Mouse (Mus musculus): ENCODE results near the gene Styk1. TPM values are rescaled to one million over a fixed set of nuclear protein-coding genes. Genes with fewer than 3 reads are reported as not detected.

Gene Styk1
- polyA plus RNA-seq, 1 experiment = 20.4 TPM

GRCm38 (mm10) chr6:131369866-131370616 is 16.6 kb upstream of the Styk1 start:
- no peak for DNase-seq (ENCODE audit: low spot score)

- no peak for DNase-seq (ENCODE audit: low spot score)
Observed at GRCm38 (mm10) chr6:131367101-131367500, 13.7 kb upstream of the Styk1 start.

- no peak for DNase-seq (ENCODE audit: low spot score)
Observed at GRCm38 (mm10) chr6:131364353-131364752, 11.0 kb upstream of the Styk1 start.

- DNase-seq (ENCODE audit: low spot score) = no peak
Observed at GRCm38 (mm10) chr6:131362987-131363765, 9.8 kb upstream of the Styk1 start.

GRCm38 (mm10) chr6:131360693-131361092 is 7.3 kb upstream of the Styk1 start:
- DNase-seq (ENCODE audit: low spot score) = no peak

- DNase-seq (ENCODE audit: low spot score) = no peak
Observed at GRCm38 (mm10) chr6:131359543-131359942, 6.1 kb upstream of the Styk1 start.

DNA sequence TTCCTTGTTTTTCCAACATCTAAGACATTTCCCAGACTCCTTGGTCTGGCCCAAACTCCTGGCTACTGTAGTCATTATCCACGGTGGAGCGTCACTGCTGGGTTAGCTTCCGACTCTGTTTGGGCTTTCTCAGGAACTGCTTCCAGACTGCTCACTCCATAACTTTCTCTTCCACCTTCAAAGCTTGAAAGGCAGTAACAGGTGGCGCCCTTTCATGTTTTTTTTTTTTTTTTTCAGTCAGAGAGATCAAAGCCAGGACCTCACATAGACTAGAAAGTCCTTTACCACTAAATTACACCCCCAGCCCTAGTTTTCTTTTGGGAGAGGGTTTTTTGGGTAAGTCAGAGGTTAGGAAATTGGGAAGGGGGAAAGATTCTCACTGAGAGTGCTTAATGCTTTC is 1.5 kb upstream of the Styk1 start:
- no peak for DNase-seq (ENCODE audit: low spot score)

DNA sequence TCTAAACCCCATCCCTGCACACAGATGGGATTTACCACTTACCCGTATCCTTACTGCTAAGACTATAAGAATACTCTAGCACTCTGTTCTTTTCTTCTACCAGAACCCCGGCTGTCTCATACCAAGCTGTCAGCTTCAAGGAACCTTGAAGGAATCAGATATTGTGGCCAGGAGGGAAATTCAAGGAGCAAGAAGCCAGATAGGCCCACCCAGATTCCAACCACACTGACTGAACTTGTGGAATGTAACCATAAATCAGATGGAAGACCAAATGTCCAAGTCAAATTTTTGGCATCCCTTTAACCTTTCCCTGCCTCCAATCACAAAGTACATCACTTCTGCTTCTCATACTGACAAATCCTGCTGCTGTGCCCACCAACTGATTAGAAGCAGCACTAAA is 6.4 kb downstream of the Styk1 start:
- no peak for DNase-seq (ENCODE audit: low spot score)

DNA sequence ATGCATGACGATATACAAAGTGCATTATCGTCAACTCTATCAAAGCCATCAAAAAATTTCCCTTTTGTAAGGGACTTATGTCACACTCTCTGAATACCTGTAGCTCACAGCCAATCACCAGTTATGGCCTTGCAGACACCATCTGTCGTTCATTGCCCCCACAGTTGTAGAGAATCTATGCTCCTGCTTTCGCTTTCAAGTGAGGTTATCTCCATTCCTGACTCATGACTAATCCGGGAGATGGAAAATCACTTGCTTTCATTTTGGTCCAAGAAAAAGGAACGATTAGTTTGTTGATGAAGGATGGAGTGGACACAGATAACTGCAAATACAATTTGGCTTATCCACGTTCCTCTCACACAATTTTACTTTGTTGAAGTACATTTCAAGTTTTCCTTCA is 9.1 kb downstream of the Styk1 start:
- no peak for DNase-seq (ENCODE audit: low spot score)

GRCm38 (mm10) chr6:131340082-131340481 is 13.3 kb downstream of the Styk1 start:
- no peak for DNase-seq (ENCODE audit: low spot score)

DNA sequence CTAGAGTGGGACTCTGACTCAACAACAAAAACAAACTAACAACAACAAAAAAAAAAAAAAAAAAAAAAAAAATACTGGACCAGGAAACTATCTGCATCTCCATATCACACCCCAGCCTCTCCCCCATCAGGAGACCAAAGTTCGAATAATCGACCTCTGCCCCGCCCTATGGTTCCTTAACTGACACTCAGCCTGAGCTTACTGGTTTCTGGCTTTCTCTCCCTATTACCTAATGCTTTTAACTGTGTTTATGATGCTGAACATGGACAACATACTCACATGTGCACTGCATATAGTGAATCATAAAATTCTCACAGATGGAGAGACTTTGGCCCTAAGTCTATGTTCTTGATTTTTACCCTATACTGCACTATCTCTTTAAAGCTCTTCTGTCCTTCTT is 14.1 kb downstream of the Styk1 start:
- DNase-seq (ENCODE audit: low spot score) = no peak

- no peak for DNase-seq (ENCODE audit: low spot score)
Observed at GRCm38 (mm10) chr6:131338787-131339186, 14.6 kb downstream of the Styk1 start.

DNA sequence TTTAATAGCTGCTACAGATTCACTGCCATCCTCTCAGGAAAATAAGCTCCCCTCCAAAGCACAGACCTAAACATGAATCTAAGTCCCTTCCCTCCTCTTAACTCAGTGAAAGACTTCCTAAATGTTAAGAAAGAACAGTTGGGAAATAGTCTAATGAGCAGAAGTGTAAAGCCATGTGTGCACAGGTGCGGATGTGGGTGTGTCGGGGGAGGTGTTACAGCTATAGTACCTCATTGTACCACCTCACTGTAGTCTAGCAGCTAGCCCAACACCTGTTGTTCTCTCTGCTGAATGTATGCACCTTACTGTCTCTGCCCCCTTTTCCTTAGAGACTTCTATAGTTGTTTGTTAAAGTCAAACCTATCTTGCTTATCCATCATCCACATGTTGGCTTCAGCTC is 26.3 kb downstream of the Styk1 start:
- no peak for DNase-seq (ENCODE audit: low spot score)

GRCm38 (mm10) chr6:131321854-131322639 is 31.4 kb downstream of the Styk1 start:
- DNase-seq (ENCODE audit: low spot score) = peak; percentile 26

- no peak for DNase-seq (ENCODE audit: low spot score)
Observed at GRCm38 (mm10) chr6:131316155-131317101, 37.0 kb downstream of the Styk1 start.

DNA sequence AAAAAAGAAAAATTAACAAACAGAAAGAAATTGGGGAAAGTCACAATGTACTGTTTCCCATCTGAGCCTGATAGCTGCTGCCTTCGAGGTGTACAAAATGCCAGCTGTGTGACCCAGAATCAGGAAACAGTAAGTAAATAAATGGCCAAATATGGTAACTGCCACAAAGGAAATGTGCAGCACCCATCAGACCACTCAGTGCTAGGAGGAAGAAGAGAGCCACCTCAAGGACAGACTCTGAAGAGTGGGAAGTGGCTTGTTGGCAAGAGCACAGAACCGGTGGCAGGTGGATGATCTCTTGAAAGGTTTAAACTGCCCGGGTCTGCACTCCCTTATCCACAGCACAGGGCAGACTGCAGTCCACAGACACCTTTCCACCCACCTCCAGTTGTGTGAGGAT is 45.4 kb downstream of the Styk1 start:
- DNase-seq (ENCODE audit: low spot score) = no peak

DNA sequence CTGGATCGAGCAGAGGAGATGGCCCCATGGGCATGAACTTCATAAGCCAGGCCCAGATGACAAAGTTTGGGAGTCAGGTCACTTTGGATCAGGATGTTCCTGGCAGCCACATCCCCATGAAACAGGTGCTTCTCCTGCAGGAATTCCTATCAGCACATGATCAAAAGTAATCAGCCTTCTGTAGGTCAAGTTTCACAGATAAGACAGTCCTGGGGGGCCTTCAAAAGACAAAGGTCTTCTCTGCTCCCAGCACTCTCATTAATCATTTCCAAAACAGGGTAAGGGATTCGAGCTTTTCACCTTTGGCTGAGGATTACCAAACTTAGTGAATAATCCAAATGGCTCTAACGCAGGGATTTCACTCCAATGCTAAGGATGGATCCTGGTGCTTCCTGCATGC is 48.6 kb downstream of the Styk1 start:
- no peak for DNase-seq (ENCODE audit: low spot score)

GRCm38 (mm10) chr6:131298531-131298930 is 54.9 kb downstream of the Styk1 start:
- DNase-seq (ENCODE audit: low spot score) = no peak

DNA sequence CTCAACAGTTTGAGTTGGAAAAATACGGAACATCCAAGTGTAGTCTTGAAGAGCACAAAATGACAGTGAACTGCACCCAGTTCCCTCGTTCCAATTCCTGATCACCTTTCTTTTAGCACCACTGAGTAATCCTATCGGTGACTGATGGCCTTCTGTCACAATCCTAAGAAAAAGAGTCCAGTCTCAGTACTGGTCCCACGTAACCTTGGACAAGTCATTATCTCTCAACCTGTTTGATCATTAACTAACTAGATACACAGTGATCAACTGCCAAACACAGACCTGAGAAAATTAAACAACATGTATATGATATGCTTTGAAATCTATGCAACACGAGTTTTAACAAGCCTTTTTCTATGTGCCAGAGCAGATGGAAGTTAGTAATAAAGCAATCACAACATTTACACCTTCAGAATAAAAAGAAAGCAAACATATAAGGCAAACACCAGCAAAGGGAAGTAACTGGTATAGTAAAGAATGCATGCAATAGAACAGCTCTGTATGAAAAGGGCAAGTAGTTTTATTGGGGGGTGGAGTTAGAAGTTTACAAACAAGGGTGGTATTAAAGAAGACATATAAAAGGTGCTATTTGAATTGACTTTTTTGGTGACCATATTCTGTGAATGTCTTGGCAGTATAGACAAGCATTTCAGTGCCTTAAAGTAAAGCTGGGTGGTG is 58.8 kb downstream of the Styk1 start:
- DNase-seq (ENCODE audit: low spot score) = no peak

DNA sequence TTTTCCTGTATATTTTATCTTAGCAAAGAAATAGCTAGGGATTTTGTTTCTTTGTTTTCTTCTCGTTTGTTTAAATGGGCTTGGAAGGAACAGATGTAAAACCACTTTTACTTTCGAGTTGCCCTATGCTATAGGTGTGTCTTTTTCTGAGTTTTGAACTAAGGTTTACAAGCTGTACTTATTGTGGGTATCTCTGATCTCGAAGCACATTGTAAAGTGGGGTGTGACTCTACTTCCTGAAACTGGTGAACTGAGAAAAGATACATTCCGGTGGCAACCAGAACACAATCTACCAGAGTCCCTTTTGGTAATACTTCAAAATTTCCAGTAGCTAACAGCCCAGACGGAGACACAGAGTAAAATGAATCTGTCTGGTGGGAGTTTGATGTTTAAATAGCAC is 59.5 kb downstream of the Styk1 start:
- no peak for DNase-seq (ENCODE audit: low spot score)

Measured in urinary bladder, adult 2 months (tissue).